In genomic region chr2:110795928-110796327, GRCm38 (mm10) we compare ENCODE assay signal across 29 mouse cellular contexts.
DNase-seq lines count a peak whose midpoint lies in the region; ATAC-seq lines count a peak whose summit lies in the region.
"Had no signal": no experiment of that assay in that cellular context is flagged by ENCODE, and none has a peak within 500 bp of the region (broad histone marks: within the 10 kb centered on the region; RNA-seq: fewer than 3 reads in every experiment).

No protein-coding gene starts in this region.

- peak; percentile 76; the same call in 1 of the 2 replicates for ATAC-seq in cerebellum, adult (ENCODE audit: insufficient number of reproducible peaks, low FRiP score, low TSS enrichment)
- ATAC-seq in frontal cortex, adult (ENCODE audit: low TSS enrichment): peak; percentile 41
- no peak for ATAC-seq in midbrain, embryonic 14.5 days (ENCODE audit: low FRiP score, low TSS enrichment)
- ATAC-seq: activated CD4-positive, CD25-positive, alpha-beta regulatory T cell, adult 4 months; CD4-positive, CD25-positive, alpha-beta regulatory T cell, adult 4 months; forebrain, embryonic 14.5 days; forebrain, embryonic 16.5 days; Patski had no signal

- H3K9ac ChIP-seq in midbrain, embryonic 14.5 days (replicated peaks; ENCODE audit: low read length): no peak overlapping the region
- H3K9ac ChIP-seq: embryonic facial prominence, embryonic 13.5 days; embryonic facial prominence, embryonic 15.5 days; forebrain, embryonic 12.5 days had no signal

- H3K9me3 ChIP-seq in midbrain, embryonic 10.5 days (replicated peaks): no peaks in the 10 kb centered on the region
- H3K9me3 ChIP-seq in midbrain, embryonic 14.5 days (ENCODE audit: control insufficient read depth, low read length): no peaks in the 10 kb centered on the region
- H3K9me3 ChIP-seq: embryonic facial prominence, embryonic 13.5 days; embryonic facial prominence, embryonic 15.5 days; forebrain, embryonic 10.5 days; forebrain, embryonic 12.5 days; G1E had no signal

- no peaks in the 10 kb centered on the region for H3K36me3 ChIP-seq in midbrain, embryonic 10.5 days
- no peaks in the 10 kb centered on the region for H3K36me3 ChIP-seq in midbrain, embryonic 14.5 days (ENCODE audit: control insufficient read depth, insufficient read depth, low read length)
- H3K36me3 ChIP-seq: embryonic facial prominence, embryonic 13.5 days; embryonic facial prominence, embryonic 15.5 days; forebrain, embryonic 10.5 days; forebrain, embryonic 12.5 days; G1E had no signal

- 0 out of 2 replicates have a peak, but pooled peaks cover 7% of the 10 kb centered on the region for H3K4me1 ChIP-seq in midbrain, embryonic 10.5 days
- no peaks in the 10 kb centered on the region for H3K4me1 ChIP-seq in midbrain, embryonic 14.5 days (ENCODE audit: control insufficient read depth, insufficient read depth, low read length)
- H3K4me1 ChIP-seq: embryonic facial prominence, embryonic 13.5 days; embryonic facial prominence, embryonic 15.5 days; forebrain, embryonic 10.5 days; forebrain, embryonic 12.5 days had no signal

- H3K4me3 ChIP-seq in midbrain, embryonic 10.5 days: no peak overlapping the region
- H3K4me3 ChIP-seq in midbrain, embryonic 14.5 days (replicated peaks; ENCODE audit: low read depth, low read length): no peak overlapping the region
- H3K4me3 ChIP-seq: embryonic facial prominence, embryonic 13.5 days; embryonic facial prominence, embryonic 15.5 days; erythroblast, embryonic 14.5 days; forebrain, embryonic 10.5 days; forebrain, embryonic 12.5 days had no signal

- DNase-seq in cerebellum, adult 9-11 months: no peak
- no peak for DNase-seq in frontal cortex, postnatal 25 days (ENCODE audit: low spot score in 2 of 2)
- DNase-seq in midbrain, embryonic 10.5 days (ENCODE audit: low spot score): no peak
- no peak for DNase-seq in midbrain, embryonic 14.5 days
- peak; percentile 33 for DNase-seq in brain, adult 2 months (ENCODE audit: low read depth, low spot score)
- DNase-seq in lung, adult 18-20 months: no peak
- DNase-seq: adrenal gland, adult 8-10 months; adrenal gland, postnatal 14 days; adrenal gland, postnatal 36 days; B cell, adult 2 months; cerebellum, adult 2 months; cerebellum, adult 9-10 months; cerebellum, postnatal 14 days; cerebellum, postnatal 36 days; embryo, embryonic 11 days had no signal

- no peaks in the 10 kb centered on the region for H3K27me3 ChIP-seq in midbrain, embryonic 10.5 days (ENCODE audit: low read depth, poor library complexity, severe bottlenecking)
- H3K27me3 ChIP-seq in midbrain, embryonic 14.5 days (ENCODE audit: control insufficient read depth, insufficient read depth, low read length): no peaks in the 10 kb centered on the region
- H3K27me3 ChIP-seq: CH12.LX; embryonic facial prominence, embryonic 13.5 days; embryonic facial prominence, embryonic 15.5 days; forebrain, embryonic 12.5 days had no signal

- no peak overlapping the region for H3K4me2 ChIP-seq in midbrain, embryonic 14.5 days (ENCODE audit: low read length)
- H3K4me2 ChIP-seq: embryonic facial prominence, embryonic 13.5 days; embryonic facial prominence, embryonic 15.5 days; forebrain, embryonic 12.5 days had no signal

- 0 out of 2 replicates have a peak overlapping the region, but pooled peaks have one; percentile 13 for H3K27ac ChIP-seq in midbrain, embryonic 10.5 days (replicated peaks)
- H3K27ac ChIP-seq in midbrain, embryonic 14.5 days (replicated peaks; ENCODE audit: low read depth, low read length): no peak overlapping the region
- H3K27ac ChIP-seq: embryonic facial prominence, embryonic 13.5 days; embryonic facial prominence, embryonic 15.5 days; forebrain, embryonic 10.5 days; forebrain, embryonic 12.5 days had no signal

- 69% methylated on average over 1 of the region's 1 CpGs for WGBS in midbrain, embryonic 10.5 days
- WGBS in midbrain, embryonic 14.5 days: 80% methylated on average over 1 of the region's 1 CpGs
